In the genomic region with DNA sequence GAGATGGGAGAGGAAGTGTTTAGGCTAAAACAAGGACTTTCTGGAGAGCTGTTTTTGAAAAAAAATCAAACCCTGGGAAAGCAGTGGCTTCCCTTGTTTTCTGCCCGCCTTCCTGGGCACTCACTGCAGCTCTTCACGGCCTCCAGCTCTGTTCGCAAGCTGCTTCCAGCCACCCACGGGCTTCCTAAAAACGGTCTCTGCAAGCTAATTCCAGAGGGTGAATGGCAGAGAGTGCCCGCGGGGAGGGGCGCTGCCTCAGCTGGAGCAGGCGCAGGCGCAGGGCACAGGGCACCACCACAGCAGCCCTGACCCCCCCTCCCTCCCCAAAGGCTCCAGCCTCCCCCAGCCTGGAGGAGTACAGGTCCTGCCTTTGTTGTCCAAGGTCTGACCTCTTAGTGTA, we compare ENCODE assay signal across 15 mouse cellular contexts. TPM values are rescaled to one million over a fixed set of nuclear protein-coding genes. Genes with fewer than 3 reads are reported as not detected.
DNase-seq lines count a peak whose midpoint lies in the region; ATAC-seq and TF ChIP-seq lines count a peak whose summit lies in the region.
"Had no signal": no experiment of that assay in that cellular context is flagged by ENCODE, and none has a peak within 500 bp of the region (broad histone marks: within the 10 kb centered on the region; RNA-seq: fewer than 3 reads in every experiment).

No protein-coding gene starts in this region.

- no peak overlapping the region for H3K4me3 ChIP-seq in hindbrain, postnatal 0 days (ENCODE audit: low read length)
- H3K4me3 ChIP-seq in hindbrain, embryonic 12.5 days = no peak overlapping the region
- H3K4me3 ChIP-seq in midbrain, embryonic 13.5 days (replicated peaks) = no peak overlapping the region
- H3K4me3 ChIP-seq: embryonic facial prominence, embryonic 10.5 days; forebrain, embryonic 15.5 days; heart, embryonic 15.5 days; intestine, embryonic 15.5 days; limb, embryonic 13.5 days had no signal

- H3K4me2 ChIP-seq in hindbrain, postnatal 0 days (ENCODE audit: low read depth, low read length) = no peak overlapping the region
- H3K4me2 ChIP-seq in hindbrain, embryonic 12.5 days (replicated peaks) = no peak overlapping the region
- no peak overlapping the region for H3K4me2 ChIP-seq in midbrain, embryonic 13.5 days (replicated peaks)
- H3K4me2 ChIP-seq: forebrain, embryonic 15.5 days; heart, embryonic 15.5 days; intestine, embryonic 15.5 days; limb, embryonic 13.5 days had no signal

- H3K36me3 ChIP-seq in hindbrain, postnatal 0 days (ENCODE audit: insufficient read depth, low read length) = no peaks in the 10 kb centered on the region
- no peaks in the 10 kb centered on the region for H3K36me3 ChIP-seq in hindbrain, embryonic 12.5 days
- H3K36me3 ChIP-seq in midbrain, embryonic 13.5 days = no peaks in the 10 kb centered on the region
- H3K36me3 ChIP-seq: embryonic facial prominence, embryonic 10.5 days; forebrain, embryonic 15.5 days; heart, embryonic 15.5 days; intestine, embryonic 15.5 days; limb, embryonic 13.5 days had no signal

- peak overlapping the region; percentile 46; the same call in 1 of the 2 replicates for H3K27ac ChIP-seq in hindbrain, postnatal 0 days
- no peak overlapping the region for H3K27ac ChIP-seq in hindbrain, embryonic 12.5 days
- H3K27ac ChIP-seq in midbrain, embryonic 13.5 days = no peak overlapping the region
- H3K27ac ChIP-seq: embryonic facial prominence, embryonic 10.5 days; forebrain, embryonic 15.5 days; heart, embryonic 15.5 days; intestine, embryonic 15.5 days; limb, embryonic 13.5 days had no signal

- H3K9ac ChIP-seq in hindbrain, postnatal 0 days (replicated peaks; ENCODE audit: low read length) = no peak overlapping the region
- no peak overlapping the region for H3K9ac ChIP-seq in hindbrain, embryonic 12.5 days
- H3K9ac ChIP-seq in midbrain, embryonic 13.5 days (replicated peaks) = no peak overlapping the region
- H3K9ac ChIP-seq: forebrain, embryonic 15.5 days; heart, embryonic 15.5 days; intestine, embryonic 15.5 days; limb, embryonic 13.5 days had no signal

- TF ChIP-seq CTCF in hindbrain, postnatal 0 days (IDR thresholded peaks at IDR 0.05; ENCODE audit: low read depth) = no peak

- no peaks in the 10 kb centered on the region for H3K27me3 ChIP-seq in hindbrain, postnatal 0 days (ENCODE audit: insufficient read depth, low read length)
- H3K27me3 ChIP-seq in hindbrain, embryonic 12.5 days = no peaks in the 10 kb centered on the region
- H3K27me3 ChIP-seq in midbrain, embryonic 13.5 days = 0 out of 2 replicates have a peak, but pooled peaks cover 3% of the 10 kb centered on the region
- H3K27me3 ChIP-seq: forebrain, embryonic 15.5 days; intestine, embryonic 15.5 days had no signal

- DNase-seq in hindbrain, postnatal 0 days (ENCODE audit: low spot score) = peak; percentile 61
- DNase-seq in frontal cortex, postnatal 10 days (ENCODE audit: low spot score in 2 of 2) = peak; percentile 80 to 85
- DNase-seq in left cerebral cortex, adult 11 months (ENCODE audit: low spot score) = peak; percentile 81
- DNase-seq in right cerebral cortex, postnatal 14 days = peak; percentile 85
- DNase-seq in urinary bladder, adult 2 months (ENCODE audit: low spot score) = no peak
- no peak for DNase-seq in lung, postnatal 36 days
- DNase-seq: lung, postnatal 14 days; thymus, adult 18-20 months had no signal

- peaks cover 11% of the 10 kb centered on the region for H3K4me1 ChIP-seq in hindbrain, postnatal 0 days (ENCODE audit: insufficient read depth, low read length)
- H3K4me1 ChIP-seq in hindbrain, embryonic 12.5 days = peaks cover 17% of the 10 kb centered on the region
- H3K4me1 ChIP-seq in midbrain, embryonic 13.5 days (replicated peaks) = peaks cover 18% of the 10 kb centered on the region
- H3K4me1 ChIP-seq: intestine, embryonic 15.5 days; limb, embryonic 13.5 days had no signal

- ATAC-seq in hindbrain, postnatal 0 days = peak; percentile 58
- ATAC-seq in hindbrain, embryonic 12.5 days (ENCODE audit: low FRiP score) = no peak
- ATAC-seq in midbrain, embryonic 13.5 days = no peak
- ATAC-seq: forebrain, embryonic 15.5 days; intestine, embryonic 15.5 days had no signal

- 27% methylated on average over 10 of the region's 10 CpGs for WGBS in hindbrain, postnatal 0 days
- 65% methylated on average over 10 of the region's 10 CpGs for WGBS in hindbrain, embryonic 12.5 days
- 58% methylated on average over 10 of the region's 10 CpGs for WGBS in midbrain, embryonic 13.5 days

- H3K9me3 ChIP-seq in hindbrain, postnatal 0 days (ENCODE audit: low read length) = no peaks in the 10 kb centered on the region
- H3K9me3 ChIP-seq in hindbrain, embryonic 12.5 days (replicated peaks) = no peaks in the 10 kb centered on the region
- no peaks in the 10 kb centered on the region for H3K9me3 ChIP-seq in midbrain, embryonic 13.5 days
- H3K9me3 ChIP-seq: embryonic facial prominence, embryonic 10.5 days; forebrain, embryonic 15.5 days; heart, embryonic 15.5 days; intestine, embryonic 15.5 days; limb, embryonic 13.5 days had no signal

RNA-seq across cellular contexts. Expression of a gene that starts 32.3 kb away (rescaled TPM):
- total RNA-seq in hindbrain, postnatal 0 days (2014; rRNA removed) = 166 and 190 TPM in 2 replicates
- 168 and 173 TPM in 2 replicates for polyA plus RNA-seq in hindbrain, postnatal 0 days (2015; fragmentation: Nextera tagmentation; extraction: Ambion mirVana)
- polyA plus RNA-seq in hindbrain, embryonic 12.5 days (2016; fragmentation: Nextera tagmentation; extraction: Ambion mirVana) = 202 and 215 TPM in 2 replicates
- 67.0 and 95.5 TPM in 2 replicates for polyA plus RNA-seq in urinary bladder, adult 2 months (2012; rRNA removed)
- polyA plus RNA-seq in midbrain, embryonic 13.5 days (2015; fragmentation: Nextera tagmentation; extraction: Ambion mirVana) = 242 and 244 TPM in 2 replicates

RNA-seq across cellular contexts. Expression of a gene that starts 33.9 kb away (rescaled TPM):
- 47.4 and 61.6 TPM in 2 replicates for total RNA-seq in hindbrain, postnatal 0 days (2014; rRNA removed)
- 39.2 and 40.3 TPM in 2 replicates for polyA plus RNA-seq in hindbrain, postnatal 0 days (2015; fragmentation: Nextera tagmentation; extraction: Ambion mirVana)
- polyA plus RNA-seq in hindbrain, embryonic 12.5 days (2016; fragmentation: Nextera tagmentation; extraction: Ambion mirVana) = 43.6 and 48.9 TPM in 2 replicates
- polyA plus RNA-seq in urinary bladder, adult 2 months (2012; rRNA removed) = 18.6 and 20.4 TPM in 2 replicates
- 46.5 and 48.2 TPM in 2 replicates for polyA plus RNA-seq in midbrain, embryonic 13.5 days (2015; fragmentation: Nextera tagmentation; extraction: Ambion mirVana)

Comparison
In these comparisons a context has a peak if more than half of its experiments do, and no peak if none do; other contexts are left out.
1. DNase-seq: peak in hindbrain, postnatal 0 days (single experiment), frontal cortex, postnatal 10 days (2 of 2), left cerebral cortex, adult 11 months (single experiment) and right cerebral cortex, postnatal 14 days (single experiment); none in urinary bladder, adult 2 months (single experiment) and lung, postnatal 36 days (single experiment).